Mouse (Mus musculus) hindlimb bud, embryonic 11.5 days (tissue): Measurements from ENCODE around the gene Clca3a2.
"Not testable (repeated sequence)": the region's sequence is repeated elsewhere in the genome, so short reads cannot be mapped to it uniquely, and the experiment has no call there.

ENCODE experiments used
- DNase-seq: peaks from one replicate; pipeline ENCODE4 v3.0.0-alpha.2; 2012; ENCODE audit warnings: low read depth, low spot score; ENCODE audit errors: extremely low spot score

The Clca3a2 gene

GRCm38 (mm10) chr3:144749062-144749963, 70.0 kb downstream of the Clca3a2 start:
- not testable (repeated sequence) for DNase-seq

GRCm38 (mm10) chr3:144747706-144748105, 71.6 kb downstream of the Clca3a2 start:
- DNase-seq: not testable (repeated sequence)
